Mouse (Mus musculus): ENCODE results near the gene Gm21560.
"Not testable (repeated sequence)": the region's sequence is repeated elsewhere in the genome, so short reads cannot be mapped to it uniquely, and the experiment has no call there.

Gene Gm21560

DNA sequence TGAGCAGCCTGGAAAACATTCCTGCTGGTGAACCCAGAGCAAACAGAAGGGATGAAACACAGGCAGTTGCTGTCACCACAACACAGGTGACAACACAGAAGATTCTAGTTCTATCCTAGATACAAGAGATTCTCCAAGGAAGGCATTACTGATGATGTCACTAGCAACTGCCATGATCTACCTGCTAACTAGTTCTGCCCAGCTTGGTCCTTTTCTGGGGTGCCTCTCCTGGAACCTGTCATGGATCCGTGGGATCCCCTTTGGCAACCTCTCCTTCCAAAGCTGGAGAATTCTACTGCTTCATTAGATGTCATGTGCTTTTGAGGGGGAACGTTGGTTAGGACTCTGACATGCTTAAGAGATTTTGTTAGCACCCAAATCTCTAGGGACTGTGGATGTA lies at the start of gene Gm21560:
TSS of gene Gm21560 (minus strand) at position 101 of the 400 bp plus-strand sequence.
- not testable (repeated sequence) for DNase-seq (ENCODE audit: low read depth, low spot score)

DNA sequence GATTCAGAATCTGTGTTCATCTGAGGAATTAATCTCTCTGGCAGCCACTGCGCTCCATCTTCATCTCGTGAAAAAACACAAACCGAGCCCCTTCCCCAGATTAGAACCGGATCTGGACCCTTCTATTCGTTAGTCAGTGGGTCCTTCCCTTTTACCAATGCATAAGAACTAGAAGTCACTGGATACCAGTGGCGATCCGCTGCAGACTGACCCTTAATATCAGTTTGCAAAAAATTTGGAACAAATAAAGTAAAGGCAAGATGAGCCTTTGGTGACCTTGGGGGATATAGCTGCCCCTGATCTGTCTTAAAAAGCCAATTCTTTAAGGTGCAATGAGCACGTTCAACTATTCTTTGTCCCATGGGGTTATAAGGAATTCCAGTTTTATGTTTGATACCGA lies 55.6 kb downstream of the Gm21560 start:
- DNase-seq (ENCODE audit: low read depth, low spot score): not testable (repeated sequence)

DNA sequence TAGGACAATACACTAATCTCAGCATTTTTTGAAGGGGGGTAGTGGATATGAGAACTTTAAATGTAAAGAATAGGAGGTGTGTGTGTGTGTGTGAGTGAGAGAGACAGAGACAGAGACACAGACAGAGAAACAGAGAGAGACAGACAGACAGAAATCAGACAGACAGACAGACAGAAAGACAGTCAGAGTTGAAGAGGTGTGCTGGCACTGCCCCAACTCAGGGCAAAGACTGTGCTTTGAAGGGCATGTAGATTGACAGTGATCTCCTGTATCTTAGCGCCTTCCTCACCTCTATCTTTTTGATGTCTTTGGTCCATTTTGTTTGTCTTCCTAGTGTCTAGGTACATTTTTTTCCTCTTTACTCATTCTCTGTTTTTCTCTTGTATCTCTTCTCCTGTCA lies 58.0 kb downstream of the Gm21560 start:
- not testable (repeated sequence) for DNase-seq (ENCODE audit: low read depth, low spot score)

Data from ZHBTc4 (cell line).